In the genomic region with DNA sequence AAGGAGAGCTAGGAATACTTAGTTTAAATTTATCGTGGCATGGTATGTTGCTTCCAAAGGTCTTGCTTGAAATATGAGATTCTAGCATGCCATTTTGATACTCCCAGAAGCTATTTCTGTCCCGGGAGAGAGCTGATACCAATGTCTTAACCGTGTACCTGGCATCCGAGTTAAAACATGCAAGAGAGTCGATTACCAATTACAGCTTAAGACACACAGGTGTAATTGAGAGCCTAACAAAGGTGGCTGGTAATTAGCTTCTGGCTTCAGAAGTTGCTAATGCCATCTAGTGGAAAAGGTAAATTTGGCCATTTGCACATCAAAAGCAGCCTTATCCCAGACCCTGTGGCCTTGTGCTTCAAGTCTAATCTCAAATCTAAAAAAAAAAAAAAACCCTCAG, we compare ENCODE assay signal across 11 mouse cellular contexts.
DNase-seq lines count a peak whose midpoint lies in the region; ATAC-seq and TF ChIP-seq lines count a peak whose summit lies in the region.
"Had no signal": no experiment of that assay in that cellular context is flagged by ENCODE, and none has a peak within 500 bp of the region (broad histone marks: within the 10 kb centered on the region; RNA-seq: fewer than 3 reads in every experiment).

No protein-coding gene starts in this region.

- no peak overlapping the region for H3K9ac ChIP-seq in hindbrain, embryonic 13.5 days
- H3K9ac ChIP-seq in hindbrain, embryonic 12.5 days, result no peak overlapping the region
- no peak overlapping the region for H3K9ac ChIP-seq in lung, postnatal 0 days (replicated peaks; ENCODE audit: low read depth)
- H3K9ac ChIP-seq in hindbrain, embryonic 16.5 days (ENCODE audit: low read depth, low read length), result peak overlapping the region; percentile 52; the same call in 1 of the 2 replicates
- H3K9ac ChIP-seq: lung, embryonic 15.5 days had no signal

- WGBS in hindbrain, embryonic 13.5 days, result 40% methylated on average over 5 of the region's 5 CpGs
- 50% methylated on average over 5 of the region's 5 CpGs for WGBS in hindbrain, embryonic 12.5 days
- 36% methylated on average over 5 of the region's 5 CpGs for WGBS in lung, postnatal 0 days
- 42% methylated on average over 5 of the region's 5 CpGs for WGBS in hindbrain, embryonic 16.5 days

- TF ChIP-seq EP300 in lung, postnatal 0 days (IDR thresholded peaks at IDR 0.05), result no peak

- peak overlapping the region; percentile 41 for H3K4me2 ChIP-seq in hindbrain, embryonic 13.5 days
- no peak overlapping the region for H3K4me2 ChIP-seq in hindbrain, embryonic 12.5 days (replicated peaks)
- H3K4me2 ChIP-seq in lung, postnatal 0 days (replicated peaks; ENCODE audit: low read depth, low read length), result no peak overlapping the region
- H3K4me2 ChIP-seq in hindbrain, embryonic 16.5 days (ENCODE audit: low read length), result peak overlapping the region; percentile 58

- 0 out of 2 replicates have a peak, but pooled peaks cover 3% of the 10 kb centered on the region for H3K27me3 ChIP-seq in hindbrain, embryonic 13.5 days
- no peaks in the 10 kb centered on the region for H3K27me3 ChIP-seq in hindbrain, embryonic 12.5 days
- no peaks in the 10 kb centered on the region for H3K27me3 ChIP-seq in lung, postnatal 0 days (replicated peaks; ENCODE audit: insufficient read depth, low read length)
- H3K27me3 ChIP-seq in hindbrain, embryonic 16.5 days (replicated peaks; ENCODE audit: control insufficient read depth, insufficient read depth, low read length), result no peaks in the 10 kb centered on the region
- H3K27me3 ChIP-seq: lung, embryonic 15.5 days had no signal

- H3K4me3 ChIP-seq in hindbrain, embryonic 13.5 days, result no peak overlapping the region
- H3K4me3 ChIP-seq in hindbrain, embryonic 12.5 days, result no peak overlapping the region
- H3K4me3 ChIP-seq in lung, postnatal 0 days (ENCODE audit: low read depth, low read length), result no peak overlapping the region
- no peak overlapping the region for H3K4me3 ChIP-seq in hindbrain, embryonic 16.5 days (ENCODE audit: low read length)
- H3K4me3 ChIP-seq: erythroblast, embryonic 14.5 days; lung, embryonic 15.5 days had no signal

- no peak for ATAC-seq in hindbrain, embryonic 13.5 days (ENCODE audit: low FRiP score)
- ATAC-seq in hindbrain, embryonic 12.5 days (ENCODE audit: low FRiP score), result no peak
- ATAC-seq in lung, postnatal 0 days, result no peak
- peak; percentile 43 for ATAC-seq in hindbrain, embryonic 16.5 days

- peak; percentile 24 to 40 for DNase-seq in cerebellum, postnatal 10 days
- no peak for DNase-seq in cerebellum, adult 18-20 months
- DNase-seq in lung, postnatal 0 days (ENCODE audit: low spot score), result peak; percentile 5
- no peak for DNase-seq in lung, postnatal 4 days
- DNase-seq in adrenal gland, postnatal 14 days, result no peak
- DNase-seq: B cell, adult 2 months had no signal

- no peaks in the 10 kb centered on the region for H3K36me3 ChIP-seq in hindbrain, embryonic 13.5 days
- H3K36me3 ChIP-seq in hindbrain, embryonic 12.5 days, result no peaks in the 10 kb centered on the region
- no peaks in the 10 kb centered on the region for H3K36me3 ChIP-seq in lung, postnatal 0 days (ENCODE audit: insufficient read depth, low read length)
- H3K36me3 ChIP-seq in hindbrain, embryonic 16.5 days (ENCODE audit: control insufficient read depth, insufficient read depth, low read length), result no peaks in the 10 kb centered on the region
- H3K36me3 ChIP-seq: lung, embryonic 15.5 days had no signal

- peaks cover 12% of the 10 kb centered on the region for H3K4me1 ChIP-seq in hindbrain, embryonic 13.5 days (replicated peaks)
- no peaks in the 10 kb centered on the region for H3K4me1 ChIP-seq in hindbrain, embryonic 12.5 days
- H3K4me1 ChIP-seq in lung, postnatal 0 days (ENCODE audit: insufficient read depth, low read depth, low read length), result no peaks in the 10 kb centered on the region
- 0 out of 2 replicates have a peak, but pooled peaks cover 2% of the 10 kb centered on the region for H3K4me1 ChIP-seq in hindbrain, embryonic 16.5 days (ENCODE audit: control insufficient read depth, insufficient read depth, low read depth, low read length)

- no peaks in the 10 kb centered on the region for H3K9me3 ChIP-seq in hindbrain, embryonic 13.5 days
- no peaks in the 10 kb centered on the region; the same call in 1 of the 2 replicates for H3K9me3 ChIP-seq in hindbrain, embryonic 12.5 days (replicated peaks)
- H3K9me3 ChIP-seq in lung, postnatal 0 days (ENCODE audit: low read length), result no peaks in the 10 kb centered on the region
- H3K9me3 ChIP-seq in hindbrain, embryonic 16.5 days (ENCODE audit: control insufficient read depth, low read length), result no peaks in the 10 kb centered on the region
- H3K9me3 ChIP-seq: lung, embryonic 15.5 days had no signal

- peak; percentile 25 for TF ChIP-seq CTCF in lung, postnatal 0 days (IDR thresholded peaks at IDR 0.05)

- H3K27ac ChIP-seq in hindbrain, embryonic 13.5 days, result 0 out of 2 replicates have a peak overlapping the region, but pooled peaks have one; percentile 78
- H3K27ac ChIP-seq in hindbrain, embryonic 12.5 days, result no peak overlapping the region; the same call in 1 of the 2 replicates
- H3K27ac ChIP-seq in lung, postnatal 0 days (ENCODE audit: low read length), result no peak overlapping the region
- no peak overlapping the region for H3K27ac ChIP-seq in hindbrain, embryonic 16.5 days (ENCODE audit: low read depth, low read length)
- H3K27ac ChIP-seq: lung, embryonic 15.5 days had no signal

Comparison
In these comparisons a context has a peak if more than half of its experiments do, and no peak if none do; other contexts are left out.
1. DNase-seq: peak in cerebellum, postnatal 10 days (2 of 2) and lung, postnatal 0 days (single experiment); none in cerebellum, adult 18-20 months (0 of 2), lung, postnatal 4 days (0 of 2) and adrenal gland, postnatal 14 days (single experiment).
2. H3K4me2 ChIP-seq: peak in hindbrain, embryonic 13.5 days (single experiment) and hindbrain, embryonic 16.5 days (single experiment); none in hindbrain, embryonic 12.5 days (single experiment) and lung, postnatal 0 days (single experiment).